12 mouse cellular contexts compared by ENCODE assay signal in the genomic region with DNA sequence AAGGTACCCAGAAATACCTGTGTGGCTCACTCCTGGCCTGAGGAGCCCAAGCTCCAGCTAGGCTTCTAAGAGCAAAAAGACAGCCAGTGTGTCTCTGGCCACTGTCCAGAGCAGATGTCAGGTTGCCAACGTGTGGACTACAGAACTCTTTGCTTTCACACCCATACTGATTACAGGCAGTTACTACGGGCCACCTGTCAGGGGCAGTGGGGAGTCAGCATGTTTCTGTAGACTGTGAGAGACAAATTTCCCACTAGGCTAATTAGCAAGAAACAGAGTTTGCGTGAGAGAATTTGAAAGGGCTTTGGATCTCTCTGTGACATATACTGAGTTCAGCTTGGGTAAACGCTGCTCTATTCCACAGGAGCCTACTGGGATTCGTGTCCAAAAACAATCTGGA.
DNase-seq lines count a peak whose midpoint lies in the region; ATAC-seq and TF ChIP-seq lines count a peak whose summit lies in the region.
"Had no signal": no experiment of that assay in that cellular context is flagged by ENCODE, and none has a peak within 500 bp of the region (broad histone marks: within the 10 kb centered on the region; RNA-seq: fewer than 3 reads in every experiment).

No protein-coding gene starts in this region.

- intact Hi-C loops in left cerebral cortex, adult 2 months (cut with DNase I): loop anchor here (5.0 kb wide), 1 partner anchor 309 kb away; no protein-coding TSS in a partner anchor

- H3K27ac ChIP-seq in forebrain, embryonic 15.5 days (replicated peaks): no peak overlapping the region
- H3K27ac ChIP-seq in forebrain, embryonic 10.5 days: no peak overlapping the region
- H3K27ac ChIP-seq in left cerebral cortex, adult 2 months: no peak overlapping the region
- H3K27ac ChIP-seq in forebrain, embryonic 16.5 days (ENCODE audit: low read length): no peak overlapping the region
- no peak overlapping the region for H3K27ac ChIP-seq in liver, embryonic 11.5 days (ENCODE audit: low read depth, low read length)
- H3K27ac ChIP-seq: midbrain, embryonic 12.5 days had no signal

- TF ChIP-seq CTCF in left cerebral cortex, adult 2 months (IDR thresholded peaks at IDR 0.05): peak; percentile 31

- peak; percentile 78 for ATAC-seq in forebrain, embryonic 15.5 days (replicated peaks)
- ATAC-seq in forebrain, embryonic 16.5 days: peak; percentile 78
- no peak for ATAC-seq in liver, embryonic 11.5 days (replicated peaks; ENCODE audit: low FRiP score)

- no peak overlapping the region for H3K4me2 ChIP-seq in forebrain, embryonic 15.5 days (replicated peaks)
- H3K4me2 ChIP-seq in forebrain, embryonic 16.5 days (ENCODE audit: low read length): no peak overlapping the region
- no peak overlapping the region for H3K4me2 ChIP-seq in liver, embryonic 11.5 days
- H3K4me2 ChIP-seq: midbrain, embryonic 12.5 days had no signal

- no peak for DNase-seq in forebrain, embryonic 10.5 days (ENCODE audit: extremely low spot score, low spot score)
- no peak for DNase-seq in left cerebral cortex, adult 2 months (ENCODE audit: extremely low spot score in 1 of 2, low spot score in 2 of 2)
- DNase-seq in left cerebral cortex, adult 11 months (ENCODE audit: low spot score): no peak
- peak; percentile 8 for DNase-seq in brain, embryonic 18.5 days (ENCODE audit: low read depth, low spot score)
- no peak for DNase-seq in MN1 (ENCODE audit: low spot score)
- no peak for DNase-seq in liver, embryonic 11.5 days (ENCODE audit: low spot score)
- DNase-seq: kidney, adult 8-10 months; lung, adult 18-20 months had no signal

- H3K9ac ChIP-seq in forebrain, embryonic 15.5 days (replicated peaks): no peak overlapping the region
- no peak overlapping the region for H3K9ac ChIP-seq in forebrain, embryonic 16.5 days (replicated peaks; ENCODE audit: low read depth, low read length)
- no peak overlapping the region for H3K9ac ChIP-seq in liver, embryonic 11.5 days (ENCODE audit: low read depth, low read length)
- H3K9ac ChIP-seq: midbrain, embryonic 12.5 days had no signal

- no peaks in the 10 kb centered on the region for H3K27me3 ChIP-seq in forebrain, embryonic 15.5 days
- no peaks in the 10 kb centered on the region for H3K27me3 ChIP-seq in forebrain, embryonic 10.5 days (ENCODE audit: poor library complexity, severe bottlenecking)
- H3K27me3 ChIP-seq in forebrain, embryonic 16.5 days (replicated peaks; ENCODE audit: control insufficient read depth, insufficient read depth, low read length): no peaks in the 10 kb centered on the region
- H3K27me3 ChIP-seq in liver, embryonic 11.5 days (replicated peaks; ENCODE audit: control insufficient read depth, insufficient read depth, low read length): no peaks in the 10 kb centered on the region
- H3K27me3 ChIP-seq: midbrain, embryonic 12.5 days had no signal

- WGBS in forebrain, embryonic 15.5 days: 30% methylated on average over 5 of the region's 5 CpGs
- 76% methylated on average over 5 of the region's 5 CpGs for WGBS in forebrain, embryonic 10.5 days
- 26% methylated on average over 5 of the region's 5 CpGs for WGBS in forebrain, embryonic 16.5 days
- WGBS in liver, embryonic 11.5 days: 67% methylated on average over 5 of the region's 5 CpGs

- H3K4me1 ChIP-seq in forebrain, embryonic 15.5 days: peaks cover 9% of the 10 kb centered on the region; the same call in 1 of the 2 replicates
- peaks cover 7% of the 10 kb centered on the region for H3K4me1 ChIP-seq in forebrain, embryonic 10.5 days
- H3K4me1 ChIP-seq in forebrain, embryonic 16.5 days (replicated peaks; ENCODE audit: control insufficient read depth, insufficient read depth, low read length): 0 out of 2 replicates have a peak, but pooled peaks cover 6% of the 10 kb centered on the region
- H3K4me1 ChIP-seq in liver, embryonic 11.5 days (replicated peaks; ENCODE audit: control insufficient read depth, insufficient read depth, low read length): no peaks in the 10 kb centered on the region
- H3K4me1 ChIP-seq: midbrain, embryonic 12.5 days had no signal

- no peaks in the 10 kb centered on the region for H3K9me3 ChIP-seq in forebrain, embryonic 15.5 days
- H3K9me3 ChIP-seq in forebrain, embryonic 10.5 days: no peaks in the 10 kb centered on the region
- no peaks in the 10 kb centered on the region for H3K9me3 ChIP-seq in forebrain, embryonic 16.5 days (ENCODE audit: control insufficient read depth, low read length)
- no peaks in the 10 kb centered on the region for H3K9me3 ChIP-seq in liver, embryonic 11.5 days (ENCODE audit: control insufficient read depth, low read length)
- H3K9me3 ChIP-seq: midbrain, embryonic 12.5 days had no signal

- H3K36me3 ChIP-seq in forebrain, embryonic 15.5 days: no peaks in the 10 kb centered on the region
- H3K36me3 ChIP-seq in forebrain, embryonic 10.5 days (replicated peaks): no peaks in the 10 kb centered on the region
- no peaks in the 10 kb centered on the region for H3K36me3 ChIP-seq in forebrain, embryonic 16.5 days (ENCODE audit: control insufficient read depth, insufficient read depth)
- no peaks in the 10 kb centered on the region for H3K36me3 ChIP-seq in liver, embryonic 11.5 days (ENCODE audit: control insufficient read depth, insufficient read depth, low read length)
- H3K36me3 ChIP-seq: midbrain, embryonic 12.5 days had no signal

- H3K4me3 ChIP-seq in forebrain, embryonic 15.5 days: no peak overlapping the region
- no peak overlapping the region for H3K4me3 ChIP-seq in forebrain, embryonic 10.5 days
- H3K4me3 ChIP-seq in left cerebral cortex, adult 2 months: no peak overlapping the region
- H3K4me3 ChIP-seq in forebrain, embryonic 16.5 days (replicated peaks; ENCODE audit: low read length): no peak overlapping the region
- H3K4me3 ChIP-seq in liver, embryonic 11.5 days (ENCODE audit: low read depth, low read length): no peak overlapping the region
- H3K4me3 ChIP-seq: erythroblast, embryonic 14.5 days; midbrain, embryonic 12.5 days had no signal
